Mouse (Mus musculus) gastrocnemius, adult 8-10 months (tissue): ENCODE data around the gene Zfp575. TPM values are rescaled to one million over a fixed set of nuclear protein-coding genes. Genes with fewer than 3 reads are reported as not detected.

Experiments
- DNase-seq, 2 experiments: peaks; one replicate each; pipeline ENCODE4 v3.0.0; 2022; ENCODE audit warnings: low spot score in 2 of 2
- total RNA-seq, 4 experiments: library from RNA; stranded (reverse); gene quantifications; 2 replicates each; pipeline ENCODE4 v1.2.4; 2022

Zfp575 gene
- total RNA-seq, 4 experiments from 2014 or later = 0.10 TPM; not detected in 3

- peak; percentile 26 to 51 for DNase-seq
Measured at GRCm38 (mm10) chr7:24564607-24565265, 22.7 kb downstream of the Zfp575 start.

- DNase-seq = no peak
Measured at GRCm38 (mm10) chr7:24563837-24564206, 23.6 kb downstream of the Zfp575 start.

GRCm38 (mm10) chr7:24563191-24563836 lies 24.1 kb downstream of the Zfp575 start:
- no peak for DNase-seq

- no peak for DNase-seq
Measured at GRCm38 (mm10) chr7:24561450-24561849, 26.0 kb downstream of the Zfp575 start.

GRCm38 (mm10) chr7:24555786-24556185 lies 31.7 kb downstream of the Zfp575 start:
- no peak for DNase-seq

GRCm38 (mm10) chr7:24551985-24552759 lies 35.3 kb downstream of the Zfp575 start:
- no peak for DNase-seq

- no peak for DNase-seq
Measured at GRCm38 (mm10) chr7:24547534-24548036, 39.9 kb downstream of the Zfp575 start.

GRCm38 (mm10) chr7:24546634-24547389 lies 40.6 kb downstream of the Zfp575 start:
- peak; percentile 98 to 99 for DNase-seq

GRCm38 (mm10) chr7:24546068-24546614 lies 41.3 kb downstream of the Zfp575 start, which contains the start of the genes Pinlyp and Xrcc1:
Gene Pinlyp, minus strand, starts transcription at chr7:24546118.
Gene Xrcc1, plus strand, starts transcription at chr7:24546289.
- no peak for DNase-seq

- DNase-seq = no peak
Measured at GRCm38 (mm10) chr7:24544506-24544905, 42.9 kb downstream of the Zfp575 start.

- DNase-seq = no peak
Measured at GRCm38 (mm10) chr7:24539686-24540085, 47.8 kb downstream of the Zfp575 start.

- no peak for DNase-seq
Measured at GRCm38 (mm10) chr7:24538701-24539100, 48.7 kb downstream of the Zfp575 start.

- no peak for DNase-seq
Measured at GRCm38 (mm10) chr7:24538154-24538553, 49.3 kb downstream of the Zfp575 start.

- no peak for DNase-seq
Measured at GRCm38 (mm10) chr7:24537591-24537990, 49.9 kb downstream of the Zfp575 start.

- DNase-seq = no peak
Measured at GRCm38 (mm10) chr7:24537081-24537480, 50.4 kb downstream of the Zfp575 start.

GRCm38 (mm10) chr7:24534301-24534700 lies 53.1 kb downstream of the Zfp575 start:
- DNase-seq = no peak

Other genes starting within 250 kb of the Zfp575 start
- gene Lypd5, start 238.4 kb downstream of the Zfp575 start, total RNA-seq = not detected
- gene Kcnn4, start 217.4 kb downstream of the Zfp575 start, total RNA-seq = under 1 TPM; 0.17 to 0.74 (median 0.24) TPM
- gene Smg9, start 188.0 kb downstream of the Zfp575 start, total RNA-seq = 10 to 100 TPM in 2 of 4 experiments, 1 to 10 TPM in 2; 8.8 to 10.4 (median 9.9) TPM
- gene Irgc1, start 135.3 kb downstream of the Zfp575 start, total RNA-seq = not detected
- under 1 TPM; 0.41 to 0.92 (median 0.63) TPM for gene Plaur, start 125.2 kb downstream of the Zfp575 start, total RNA-seq
- 1 to 10 TPM in 3 of 4 experiments, under 1 TPM in 1; 0.87 to 3.6 (median 1.8) TPM for gene Cadm4, start 105.6 kb downstream of the Zfp575 start, total RNA-seq
- 1 to 10 TPM; 2.5 to 5.2 (median 4.0) TPM for gene Zfp428, start 80.6 kb downstream of the Zfp575 start, total RNA-seq
- gene AC161166.1, start 75.2 kb downstream of the Zfp575 start, total RNA-seq = not detected
- gene Irgq, start 57.0 kb downstream of the Zfp575 start, total RNA-seq = 10 to 100 TPM; 10.9 to 15.8 (median 12.7) TPM
- not detected for gene Pinlyp, start 41.5 kb downstream of the Zfp575 start, total RNA-seq
- gene Xrcc1, start 41.4 kb downstream of the Zfp575 start, total RNA-seq = 10 to 100 TPM; 16.1 to 22.1 (median 17.3) TPM
- 10 to 100 TPM; 23.1 to 30.0 (median 24.6) TPM for gene Ethe1, start 98 bp downstream of the Zfp575 start, total RNA-seq
- gene Phldb3, start 23.1 kb upstream of the Zfp575 start, total RNA-seq = under 1 TPM; 0.27 to 0.75 (median 0.61) TPM
- not detected for gene Lypd3, start 48.9 kb upstream of the Zfp575 start, total RNA-seq
- not detected for gene Tex101, start 89.0 kb upstream of the Zfp575 start, total RNA-seq
- gene BC049730, start 121.6 kb upstream of the Zfp575 start, total RNA-seq = not detected
- not detected for gene Gm4763, start 139.3 kb upstream of the Zfp575 start, total RNA-seq
- not detected for gene Cd177, start 172.7 kb upstream of the Zfp575 start, total RNA-seq
- not detected for gene Ceacam10, start 189.6 kb upstream of the Zfp575 start, total RNA-seq